Mouse (Mus musculus): ENCODE measurements around the gene Rtn4r. TPM values are rescaled to one million over a fixed set of nuclear protein-coding genes. Genes with fewer than 3 reads are reported as not detected.
A peak's percentile ranks its signal among the peaks of the same experiment; 100 is the strongest.
"Not testable (repeated sequence)": the region's sequence is repeated elsewhere in the genome, so short reads cannot be mapped to it uniquely, and the experiment has no call there.

Rtn4r gene
- total RNA-seq, 2 experiments from 2014 or later, result 0.38 to 0.52 TPM

DNA sequence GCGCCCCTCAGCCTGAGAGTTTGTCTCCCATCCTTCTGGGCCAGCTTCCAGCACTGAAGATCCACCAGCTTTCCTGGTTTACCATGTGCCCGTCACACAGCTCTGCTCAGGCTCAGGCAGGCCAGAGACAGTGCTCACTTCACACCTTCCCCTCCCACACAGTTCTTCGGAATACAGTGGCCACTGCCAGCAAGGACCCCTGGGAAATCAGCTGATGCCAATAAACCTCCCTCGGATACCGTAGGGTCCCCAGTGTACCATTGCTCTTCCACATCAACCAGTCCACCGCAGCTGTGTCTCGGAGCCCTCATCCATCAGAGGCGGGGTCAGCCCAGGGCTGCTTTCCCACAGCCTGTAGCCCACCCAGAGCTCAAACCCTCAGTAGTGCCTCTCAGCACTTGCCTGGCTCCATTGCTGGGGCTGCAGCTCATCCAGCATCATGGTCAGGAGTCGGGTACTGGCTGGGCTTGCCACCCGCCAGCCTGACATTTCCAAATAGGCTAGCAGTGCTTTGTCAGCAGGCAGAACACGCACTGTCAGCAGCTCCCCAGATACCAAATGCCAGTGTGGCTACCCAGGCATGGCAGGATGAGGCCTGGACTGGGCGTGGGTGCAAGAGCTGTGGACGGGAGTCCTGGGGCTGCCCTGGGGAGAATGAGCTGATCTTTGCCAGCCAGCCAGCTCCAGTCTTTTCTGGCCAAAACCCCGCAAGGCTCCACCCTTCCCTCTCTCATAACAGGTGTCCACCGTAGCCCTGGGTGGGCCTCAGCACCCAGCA is 67.0 kb downstream of the Rtn4r start:
- peak; percentile 25 for DNase-seq

DNA sequence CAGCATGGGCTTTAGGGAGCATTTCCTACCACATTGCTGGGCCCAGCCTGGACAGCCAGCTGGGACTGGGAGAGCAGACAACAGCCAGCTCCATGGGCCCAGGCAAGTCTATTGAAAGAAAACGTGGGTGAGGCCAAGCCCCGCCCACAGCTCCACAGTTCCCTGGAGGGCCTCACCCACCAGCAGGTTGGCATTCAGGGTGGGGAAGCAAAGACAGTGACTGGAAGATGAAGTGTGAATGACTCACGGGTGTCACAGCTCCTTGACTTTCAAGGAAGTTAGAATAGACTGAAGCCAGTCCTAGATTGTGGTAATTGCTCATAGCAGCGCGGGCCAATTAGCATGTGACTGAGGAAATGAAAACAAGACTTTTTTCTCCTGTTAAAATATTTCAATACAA is 67.6 kb downstream of the Rtn4r start:
- no peak for DNase-seq

DNA sequence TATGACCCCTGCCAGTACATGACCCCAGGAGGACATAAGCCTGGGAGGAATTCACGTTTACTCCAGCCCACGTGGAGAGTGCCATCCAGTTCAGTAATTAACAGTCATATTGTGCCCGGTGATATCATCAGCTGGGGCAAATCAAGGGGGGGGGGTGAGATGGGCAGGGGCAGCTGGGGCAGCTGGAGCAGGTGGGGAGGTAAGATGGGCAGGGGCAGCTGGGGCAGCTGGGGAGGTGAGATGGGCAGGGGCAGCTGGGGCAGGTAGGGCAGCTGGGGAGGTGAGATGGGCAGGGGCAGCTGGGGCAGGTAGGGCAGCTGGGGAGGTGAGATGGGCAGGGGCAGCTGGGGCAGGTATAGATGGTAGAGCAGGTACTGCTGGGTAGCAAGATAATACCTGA is 68.1 kb downstream of the Rtn4r start:
- not testable (repeated sequence) for DNase-seq

DNA sequence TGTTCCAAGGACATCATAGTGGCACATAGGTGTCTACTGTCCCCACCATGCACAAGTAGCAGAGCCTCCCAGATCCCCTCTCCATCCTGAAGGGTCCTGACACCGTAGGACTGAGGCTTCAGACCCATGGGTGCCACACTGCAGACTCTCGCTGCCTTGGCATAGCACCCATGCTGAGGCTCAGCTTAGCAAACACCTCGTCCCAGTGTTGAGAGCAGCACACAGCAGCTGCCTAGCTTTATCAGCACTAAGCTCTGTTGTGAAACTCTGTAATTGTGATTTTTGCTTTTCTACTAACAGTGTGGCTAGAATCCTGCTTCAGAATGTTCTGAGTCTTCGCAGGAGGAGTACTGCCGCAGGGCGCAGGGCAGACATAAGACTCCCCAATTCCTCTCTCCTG is 70.4 kb downstream of the Rtn4r start:
- no peak for DNase-seq

GRCm38 (mm10) chr16:18198365-18199098 is 71.1 kb downstream of the Rtn4r start:
- no peak for DNase-seq

- no peak for DNase-seq
Measured at GRCm38 (mm10) chr16:18200062-18200461, 72.6 kb downstream of the Rtn4r start.

GRCm38 (mm10) chr16:18201620-18202019 is 74.2 kb downstream of the Rtn4r start:
- no peak for DNase-seq

Small RNA genes within 50 kb of the gene (microRNA-seq; reads per million reads assigned to microRNA genes)
- 0 to 0.32 reads per million in 2 experiments for gene Mir6366

Other genes with a start within 250 kb of the Rtn4r start
- gene Gm20518, start 236.0 kb upstream of the Rtn4r start, total RNA-seq (2021), result under 1 TPM; 0.09 to 0.14 TPM
- under 1 TPM in 1 of 2 experiments, not detected in 1; 0.14 TPM for gene Tssk1, start 233.4 kb upstream of the Rtn4r start, total RNA-seq (2021)
- gene Dgcr2, start 229.1 kb upstream of the Rtn4r start, total RNA-seq (2021), result 10 to 100 TPM; 36.7 to 40.4 TPM
- not detected for gene Tssk2, start 229.0 kb upstream of the Rtn4r start, total RNA-seq (2021)
- gene Ess2, start 216.3 kb upstream of the Rtn4r start, total RNA-seq (2021), result 10 to 100 TPM; 11.0 to 13.8 TPM
- not detected for gene Gsc2, start 212.6 kb upstream of the Rtn4r start, total RNA-seq (2021)
- gene Slc25a1, start 199.4 kb upstream of the Rtn4r start, total RNA-seq (2021), result 10 to 100 TPM in 1 of 2 experiments, 1 to 10 TPM in 1; 9.9 to 11.5 TPM
- gene Vpreb2, start 147.2 kb upstream of the Rtn4r start, total RNA-seq (2021), result under 1 TPM in 1 of 2 experiments, not detected in 1; 0.41 TPM
- 10 to 100 TPM; 25.8 to 28.8 TPM for gene Dgcr6, start 74.8 kb upstream of the Rtn4r start, total RNA-seq (2021)
- gene Prodh, start 37.4 kb upstream of the Rtn4r start, total RNA-seq (2021), result 1 to 10 TPM; 2.6 to 3.8 TPM
- gene Ccdc188, start 90.2 kb downstream of the Rtn4r start, total RNA-seq (2021), result not detected
- gene Zdhhc8, start 107.5 kb downstream of the Rtn4r start, total RNA-seq (2021), result 10 to 100 TPM; 26.3 to 29.7 TPM
- 10 to 100 TPM; 15.3 to 21.2 TPM for gene Trmt2a, start 121.0 kb downstream of the Rtn4r start, total RNA-seq (2021)
- 10 to 100 TPM; 52.4 to 72.0 TPM for gene Ranbp1, start 121.1 kb downstream of the Rtn4r start, total RNA-seq (2021)
- gene Gm49776, start 130.7 kb downstream of the Rtn4r start, total RNA-seq (2021), result not detected
- 10 to 100 TPM; 23.6 to 33.4 TPM for gene Dgcr8, start 161.6 kb downstream of the Rtn4r start, total RNA-seq (2021)
- gene Tango2, start 220.5 kb downstream of the Rtn4r start, total RNA-seq (2021), result 10 to 100 TPM; 11.9 to 12.6 TPM
- 10 to 100 TPM; 16.4 to 27.9 TPM for gene Arvcf, start 220.5 kb downstream of the Rtn4r start, total RNA-seq (2021)

All from gastrocnemius, postnatal 10 days (tissue).